Comparison of ENCODE assay signal across 8 mouse cellular contexts in genomic region chr12:83688316-83689086, GRCm38 (mm10). TPM values are rescaled to one million over a fixed set of nuclear protein-coding genes. Genes with fewer than 3 reads are reported as not detected.
DNase-seq lines count a peak whose midpoint lies in the region; ATAC-seq and TF ChIP-seq lines count a peak whose summit lies in the region.

No protein-coding gene starts in this region.

- no peak for TF ChIP-seq CTCF in kidney, postnatal 0 days (IDR thresholded peaks at IDR 0.05; ENCODE audit: low read depth)

- H3K9ac ChIP-seq in lung, embryonic 15.5 days = peak overlapping the region; percentile 80
- peak overlapping the region; percentile 89 for H3K9ac ChIP-seq in forebrain, embryonic 12.5 days
- H3K9ac ChIP-seq in kidney, postnatal 0 days (ENCODE audit: low read depth, low read length) = peak overlapping the region; percentile 84

- no peaks in the 10 kb centered on the region for H3K36me3 ChIP-seq in lung, embryonic 15.5 days
- H3K36me3 ChIP-seq in forebrain, embryonic 12.5 days (replicated peaks) = peaks cover 10% of the 10 kb centered on the region
- 0 out of 2 replicates have a peak, but pooled peaks cover 2% of the 10 kb centered on the region for H3K36me3 ChIP-seq in kidney, postnatal 0 days (ENCODE audit: insufficient read depth, low read length)

- peak overlapping the region; percentile 91 for H3K27ac ChIP-seq in lung, embryonic 15.5 days
- peak overlapping the region; percentile 95 for H3K27ac ChIP-seq in forebrain, embryonic 12.5 days
- H3K27ac ChIP-seq in kidney, postnatal 0 days = peak overlapping the region; percentile 95

- H3K4me3 ChIP-seq in lung, embryonic 15.5 days = peak overlapping the region; percentile 85
- H3K4me3 ChIP-seq in forebrain, embryonic 12.5 days (replicated peaks) = peak overlapping the region; percentile 93
- H3K4me3 ChIP-seq in kidney, postnatal 0 days (replicated peaks; ENCODE audit: low read depth, low read length) = peak overlapping the region; percentile 82

- no peak for DNase-seq in lung, postnatal 25 days (ENCODE audit: low spot score)
- peak; percentile 69 for DNase-seq in ZHBTc4 (ENCODE audit: low read depth, low spot score)
- peak; percentile 64 for DNase-seq in kidney, postnatal 0 days (ENCODE audit: low spot score)
- peak; percentile 50 for DNase-seq in mesoderm, embryonic 11.5 days (ENCODE audit: low read depth, low spot score)
- DNase-seq in thymus, postnatal 36 days = peak; percentile 40 to 53
- no peak for DNase-seq in spleen, postnatal 14 days (ENCODE audit: low spot score in 2 of 2)

- peaks cover 15% of the 10 kb centered on the region for H3K4me1 ChIP-seq in lung, embryonic 15.5 days
- H3K4me1 ChIP-seq in forebrain, embryonic 12.5 days = peaks cover 24% of the 10 kb centered on the region
- peaks cover 4% of the 10 kb centered on the region; the same call in 1 of the 2 replicates for H3K4me1 ChIP-seq in kidney, postnatal 0 days (replicated peaks; ENCODE audit: insufficient read depth, low read length)

- WGBS in lung, embryonic 15.5 days = under 1% methylated on average over 49 of the region's 49 CpGs
- WGBS in forebrain, embryonic 12.5 days = under 1% methylated on average over 48 of the region's 49 CpGs
- under 1% methylated on average over 49 of the region's 49 CpGs for WGBS in kidney, postnatal 0 days

- H3K27me3 ChIP-seq in lung, embryonic 15.5 days = no peaks in the 10 kb centered on the region
- no peaks in the 10 kb centered on the region for H3K27me3 ChIP-seq in forebrain, embryonic 12.5 days
- no peaks in the 10 kb centered on the region for H3K27me3 ChIP-seq in kidney, postnatal 0 days (ENCODE audit: insufficient read depth, low read length)

- peak; percentile 87 for ATAC-seq in lung, embryonic 15.5 days (ENCODE audit: borderline replicate concordance, extremely low read depth, low FRiP score, low TSS enrichment)
- ATAC-seq in forebrain, embryonic 12.5 days (ENCODE audit: low FRiP score) = peak; percentile 79
- peak; percentile 77 for ATAC-seq in kidney, postnatal 0 days (replicated peaks; ENCODE audit: low FRiP score, low read depth)

- peak overlapping the region; percentile 72 for H3K4me2 ChIP-seq in lung, embryonic 15.5 days
- peak overlapping the region; percentile 87 for H3K4me2 ChIP-seq in forebrain, embryonic 12.5 days
- H3K4me2 ChIP-seq in kidney, postnatal 0 days (ENCODE audit: low read length) = peak overlapping the region; percentile 78

- no peaks in the 10 kb centered on the region for H3K9me3 ChIP-seq in lung, embryonic 15.5 days
- H3K9me3 ChIP-seq in forebrain, embryonic 12.5 days = no peaks in the 10 kb centered on the region
- H3K9me3 ChIP-seq in kidney, postnatal 0 days (replicated peaks; ENCODE audit: low read length) = no peaks in the 10 kb centered on the region

RNA-seq across cellular contexts. Expression of gene Psen1, which starts 0.5 kb away (rescaled TPM):
- 51.7 and 52.6 TPM in 2 replicates for polyA plus RNA-seq in lung, embryonic 15.5 days (2015; fragmentation: Nextera tagmentation; extraction: Ambion mirVana)
- polyA plus RNA-seq in forebrain, embryonic 12.5 days (2016; fragmentation: Nextera tagmentation; extraction: Ambion mirVana) = 67.4 and 69.0 TPM in 2 replicates
- 59.5 and 64.3 TPM in 2 replicates for polyA plus RNA-seq in kidney, postnatal 0 days (2015; fragmentation: Nextera tagmentation; extraction: Ambion mirVana)

RNA-seq across cellular contexts. Expression of gene Rbm25, which starts 57.5 kb away (rescaled TPM):
- 227 and 250 TPM in 2 replicates for polyA plus RNA-seq in lung, embryonic 15.5 days (2015; fragmentation: Nextera tagmentation; extraction: Ambion mirVana)
- 300 and 313 TPM in 2 replicates for polyA plus RNA-seq in forebrain, embryonic 12.5 days (2016; fragmentation: Nextera tagmentation; extraction: Ambion mirVana)
- polyA plus RNA-seq in kidney, postnatal 0 days (2015; fragmentation: Nextera tagmentation; extraction: Ambion mirVana) = 196 and 199 TPM in 2 replicates

Comparison
In these comparisons a context has a peak if more than half of its experiments do, and no peak if none do; other contexts are left out.
1. DNase-seq: peak in ZHBTc4 (single experiment), kidney, postnatal 0 days (single experiment), mesoderm, embryonic 11.5 days (single experiment) and thymus, postnatal 36 days (2 of 2); none in lung, postnatal 25 days (single experiment) and spleen, postnatal 14 days (0 of 2).
2. Peak in every context shown above with its lines, with median percentiles within 50 percentile points of each other: ATAC-seq, H3K27ac ChIP-seq, H3K4me2 ChIP-seq, H3K4me3 ChIP-seq and H3K9ac ChIP-seq.